In the genomic region with DNA sequence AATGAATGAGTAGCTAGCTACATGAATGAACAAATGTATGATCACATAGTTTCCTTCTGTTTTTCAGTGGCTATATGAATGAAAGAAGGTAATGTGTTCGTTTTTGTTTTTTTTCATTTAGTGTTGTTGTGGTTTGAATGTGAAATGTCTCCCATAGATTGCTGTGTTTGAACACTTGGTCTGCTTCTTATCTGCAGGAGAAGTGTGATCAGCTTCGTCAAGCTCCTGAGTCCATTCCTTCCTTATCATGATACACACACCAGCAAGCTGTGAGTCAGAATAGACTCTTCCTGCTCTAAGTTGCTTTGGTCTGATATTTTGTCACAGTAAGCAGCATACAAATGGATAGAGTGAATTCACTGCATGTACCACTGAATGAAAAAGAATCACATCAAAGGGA, we compare ENCODE assay signal across 22 mouse cellular contexts. TPM values are rescaled to one million over a fixed set of nuclear protein-coding genes. Genes with fewer than 3 reads are reported as not detected.
"Had no signal": no experiment of that assay in that cellular context is flagged by ENCODE, and none has a peak within 500 bp of the region (broad histone marks: within the 10 kb centered on the region; RNA-seq: fewer than 3 reads in every experiment).

No protein-coding gene starts in this region.

- H3K36me3 ChIP-seq: midbrain, embryonic 15.5 days had no signal

- H3K4me3 ChIP-seq: limb, embryonic 13.5 days; midbrain, embryonic 10.5 days; midbrain, embryonic 15.5 days; neural tube, embryonic 12.5 days had no signal

- H3K4me1 ChIP-seq: limb, embryonic 13.5 days; midbrain, embryonic 15.5 days; neural tube, embryonic 12.5 days had no signal

- H3K4me2 ChIP-seq: limb, embryonic 13.5 days; neural tube, embryonic 12.5 days had no signal

- H3K9ac ChIP-seq: limb, embryonic 13.5 days; midbrain, embryonic 15.5 days; neural tube, embryonic 12.5 days had no signal

- H3K9me3 ChIP-seq: limb, embryonic 13.5 days; midbrain, embryonic 10.5 days; midbrain, embryonic 15.5 days; neural tube, embryonic 12.5 days had no signal

- H3K27ac ChIP-seq: limb, embryonic 13.5 days; midbrain, embryonic 10.5 days; midbrain, embryonic 15.5 days; neural tube, embryonic 12.5 days had no signal

- H3K27me3 ChIP-seq: midbrain, embryonic 15.5 days had no signal

- DNase-seq: kidney, adult 18-20 months; kidney, postnatal 10 days; left cerebral cortex, postnatal 4 days; lung, adult 18-20 months; retina, postnatal 1 day; thymus, adult 18-20 months; thymus, postnatal 14 days had no signal

RNA-seq across cellular contexts. Expression of a gene that starts 6.0 kb away (rescaled TPM):
- total RNA-seq: monocyte, adult 5-6 weeks; neutrophil, adult 5-6 weeks had no signal

RNA-seq across cellular contexts. Expression of a gene that starts 22.0 kb away (rescaled TPM):
- total RNA-seq: monocyte, adult 5-6 weeks had no signal

RNA-seq across cellular contexts. Expression of a gene that starts 34.8 kb away (rescaled TPM):
- total RNA-seq: layer of hippocampus, adult 8-10 months; layer of hippocampus, postnatal 14 days; left cerebral cortex, adult 18-20 months; left cerebral cortex, postnatal 10 days had no signal
- polyA plus RNA-seq: intestine, embryonic 14.5 days; limb, embryonic 13.5 days; midbrain, embryonic 10.5 days; neural tube, embryonic 12.5 days had no signal

RNA-seq across cellular contexts. Expression of a gene that starts 38.6 kb away (rescaled TPM):
- total RNA-seq: layer of hippocampus, adult 8-10 months; layer of hippocampus, postnatal 14 days; left cerebral cortex, adult 18-20 months; left cerebral cortex, postnatal 10 days had no signal
- polyA plus RNA-seq: limb, embryonic 13.5 days; midbrain, embryonic 10.5 days; midbrain, embryonic 15.5 days; neural tube, embryonic 12.5 days had no signal

RNA-seq across cellular contexts. Expression of a gene that starts 38.7 kb away (rescaled TPM):
- total RNA-seq: layer of hippocampus, adult 8-10 months; layer of hippocampus, postnatal 14 days; left cerebral cortex, adult 18-20 months; left cerebral cortex, postnatal 10 days; left cerebral cortex, postnatal 4 days; monocyte, adult 5-6 weeks; neutrophil, adult 5-6 weeks had no signal
- polyA plus RNA-seq: intestine, embryonic 14.5 days; kidney, embryonic 14.5 days; large intestine, adult 2 months; limb, embryonic 13.5 days; lung, embryonic 16.5 days; midbrain, embryonic 10.5 days; midbrain, embryonic 15.5 days; neural tube, embryonic 12.5 days; small intestine, adult 2 months had no signal
